Comparison of ENCODE assay signal across 23 mouse cellular contexts in the genomic region with DNA sequence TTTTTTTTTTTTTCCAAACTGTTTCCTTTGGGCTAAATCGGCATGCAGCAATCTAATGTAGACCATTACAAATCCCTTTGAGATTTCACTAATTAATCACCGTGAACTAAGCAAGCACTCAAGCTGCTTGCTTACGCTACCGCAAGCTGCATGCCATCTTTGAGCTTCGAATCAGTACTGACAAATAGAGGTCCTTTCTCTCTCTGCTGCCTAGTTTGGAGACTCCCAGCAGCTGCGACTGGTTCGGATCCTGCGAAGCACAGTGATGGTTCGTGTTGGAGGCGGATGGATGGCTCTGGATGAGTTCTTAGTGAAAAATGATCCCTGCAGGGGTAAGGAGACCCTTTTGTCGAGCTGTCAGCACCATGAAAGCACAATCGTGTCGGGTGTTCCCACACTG.
DNase-seq lines count a peak whose midpoint lies in the region; ATAC-seq and TF ChIP-seq lines count a peak whose summit lies in the region.
"Had no signal": no experiment of that assay in that cellular context is flagged by ENCODE, and none has a peak within 500 bp of the region (broad histone marks: within the 10 kb centered on the region; RNA-seq: fewer than 3 reads in every experiment).

No protein-coding gene starts in this region.

- TF ChIP-seq CTCF in hindbrain, postnatal 0 days (IDR thresholded peaks at IDR 0.05; ENCODE audit: low read depth) = no peak

- H3K27ac ChIP-seq in midbrain, embryonic 14.5 days (replicated peaks; ENCODE audit: low read depth, low read length) = no peak overlapping the region
- H3K27ac ChIP-seq in midbrain, embryonic 16.5 days (ENCODE audit: low read length) = no peak overlapping the region
- H3K27ac ChIP-seq in hindbrain, postnatal 0 days = no peak overlapping the region
- H3K27ac ChIP-seq in kidney, embryonic 14.5 days (ENCODE audit: low read depth, low read length) = no peak overlapping the region
- H3K27ac ChIP-seq: hindbrain, embryonic 15.5 days; kidney, embryonic 15.5 days; midbrain, embryonic 15.5 days; stomach, embryonic 15.5 days had no signal

- 0 out of 2 replicates have a peak, but pooled peaks cover 3% of the 10 kb centered on the region for H3K4me1 ChIP-seq in midbrain, embryonic 14.5 days (ENCODE audit: control insufficient read depth, insufficient read depth, low read length)
- peaks cover 6% of the 10 kb centered on the region for H3K4me1 ChIP-seq in midbrain, embryonic 16.5 days (ENCODE audit: control insufficient read depth, insufficient read depth, low read length)
- H3K4me1 ChIP-seq in hindbrain, postnatal 0 days (ENCODE audit: insufficient read depth, low read length) = no peaks in the 10 kb centered on the region
- H3K4me1 ChIP-seq in kidney, embryonic 14.5 days (ENCODE audit: control insufficient read depth, insufficient read depth, low read length) = no peaks in the 10 kb centered on the region
- H3K4me1 ChIP-seq: kidney, embryonic 15.5 days; limb, embryonic 12.5 days had no signal

- no peak overlapping the region for H3K4me2 ChIP-seq in midbrain, embryonic 14.5 days (ENCODE audit: low read length)
- H3K4me2 ChIP-seq in midbrain, embryonic 16.5 days (ENCODE audit: low read length) = no peak overlapping the region
- no peak overlapping the region for H3K4me2 ChIP-seq in hindbrain, postnatal 0 days (ENCODE audit: low read depth, low read length)
- no peak overlapping the region for H3K4me2 ChIP-seq in kidney, embryonic 14.5 days (replicated peaks; ENCODE audit: low read depth, low read length)
- H3K4me2 ChIP-seq: heart, embryonic 12.5 days; hindbrain, embryonic 15.5 days; kidney, embryonic 15.5 days; limb, embryonic 12.5 days; midbrain, embryonic 15.5 days; stomach, embryonic 15.5 days had no signal

- WGBS in midbrain, embryonic 14.5 days = 37% methylated on average over 13 of the region's 13 CpGs
- WGBS in midbrain, embryonic 16.5 days = 48% methylated on average over 13 of the region's 13 CpGs
- WGBS in hindbrain, postnatal 0 days = 33% methylated on average over 13 of the region's 13 CpGs
- 77% methylated on average over 13 of the region's 13 CpGs for WGBS in kidney, embryonic 14.5 days

- H3K4me3 ChIP-seq in midbrain, embryonic 14.5 days (replicated peaks; ENCODE audit: low read depth, low read length) = no peak overlapping the region
- H3K4me3 ChIP-seq in midbrain, embryonic 16.5 days (ENCODE audit: low read depth, low read length) = no peak overlapping the region
- no peak overlapping the region for H3K4me3 ChIP-seq in hindbrain, postnatal 0 days (ENCODE audit: low read length)
- no peak overlapping the region for H3K4me3 ChIP-seq in kidney, embryonic 14.5 days (ENCODE audit: low read length)
- H3K4me3 ChIP-seq: heart, embryonic 12.5 days; hindbrain, embryonic 15.5 days; kidney, embryonic 15.5 days; limb, embryonic 12.5 days; liver, embryonic 12.5 days; midbrain, embryonic 15.5 days; stomach, embryonic 15.5 days had no signal

- no peak for ATAC-seq in midbrain, embryonic 14.5 days (ENCODE audit: low FRiP score, low TSS enrichment)
- no peak for ATAC-seq in midbrain, embryonic 16.5 days
- ATAC-seq in hindbrain, postnatal 0 days = no peak
- no peak for ATAC-seq in kidney, embryonic 14.5 days (ENCODE audit: low FRiP score, low TSS enrichment)
- ATAC-seq in monocyte, adult 5-6 weeks (replicated peaks; ENCODE audit: insufficient number of reproducible peaks, low FRiP score, low TSS enrichment, poor library complexity, severe bottlenecking) = no peak
- ATAC-seq: intestine, postnatal 0 days had no signal

- peak; percentile 4 for DNase-seq in gastrocnemius, postnatal 25 days
- DNase-seq in gastrocnemius, postnatal 4 days (ENCODE audit: low spot score in 2 of 2) = no peak
- DNase-seq in midbrain, embryonic 14.5 days = peak; percentile 53
- DNase-seq in hindbrain, postnatal 0 days (ENCODE audit: low spot score) = peak; percentile 31
- DNase-seq: adrenal gland, adult 2 months; cerebellum, adult 11-12 months; cerebellum, postnatal 10 days; heart, postnatal 10 days; kidney, postnatal 36 days; lung, adult 2 months; lung, postnatal 14 days; thymus, postnatal 25 days had no signal

- peaks cover 54% of the 10 kb centered on the region for H3K36me3 ChIP-seq in midbrain, embryonic 14.5 days (ENCODE audit: control insufficient read depth, insufficient read depth, low read length)
- peaks cover 25% of the 10 kb centered on the region for H3K36me3 ChIP-seq in midbrain, embryonic 16.5 days (ENCODE audit: control insufficient read depth, insufficient read depth, low read length)
- peaks cover 37% of the 10 kb centered on the region; the same call in 1 of the 2 replicates for H3K36me3 ChIP-seq in hindbrain, postnatal 0 days (ENCODE audit: insufficient read depth, low read length)
- H3K36me3 ChIP-seq in kidney, embryonic 14.5 days (ENCODE audit: control insufficient read depth, insufficient read depth, low read length) = peaks cover 36% of the 10 kb centered on the region

- no peak overlapping the region for H3K9ac ChIP-seq in midbrain, embryonic 14.5 days (replicated peaks; ENCODE audit: low read length)
- H3K9ac ChIP-seq in midbrain, embryonic 16.5 days (ENCODE audit: low read depth, low read length) = no peak overlapping the region
- no peak overlapping the region for H3K9ac ChIP-seq in hindbrain, postnatal 0 days (replicated peaks; ENCODE audit: low read length)
- no peak overlapping the region for H3K9ac ChIP-seq in kidney, embryonic 14.5 days (ENCODE audit: low read depth, low read length)
- H3K9ac ChIP-seq: heart, embryonic 12.5 days; hindbrain, embryonic 15.5 days; kidney, embryonic 15.5 days; limb, embryonic 12.5 days; liver, embryonic 12.5 days; midbrain, embryonic 15.5 days; stomach, embryonic 15.5 days had no signal

- H3K9me3 ChIP-seq in midbrain, embryonic 14.5 days (ENCODE audit: control insufficient read depth, low read length) = no peaks in the 10 kb centered on the region
- H3K9me3 ChIP-seq in midbrain, embryonic 16.5 days (replicated peaks; ENCODE audit: control insufficient read depth, low read length, poor library complexity, severe bottlenecking) = no peaks in the 10 kb centered on the region
- H3K9me3 ChIP-seq in hindbrain, postnatal 0 days (ENCODE audit: low read length) = no peaks in the 10 kb centered on the region
- no peaks in the 10 kb centered on the region for H3K9me3 ChIP-seq in kidney, embryonic 14.5 days (ENCODE audit: control insufficient read depth, low read length)
- H3K9me3 ChIP-seq: heart, embryonic 12.5 days; hindbrain, embryonic 15.5 days; kidney, embryonic 15.5 days; limb, embryonic 12.5 days; liver, embryonic 12.5 days; midbrain, embryonic 15.5 days; stomach, embryonic 15.5 days had no signal

- no peaks in the 10 kb centered on the region for H3K27me3 ChIP-seq in midbrain, embryonic 14.5 days (ENCODE audit: control insufficient read depth, insufficient read depth, low read length)
- H3K27me3 ChIP-seq in midbrain, embryonic 16.5 days (ENCODE audit: control insufficient read depth, insufficient read depth, low read depth, low read length) = no peaks in the 10 kb centered on the region
- no peaks in the 10 kb centered on the region for H3K27me3 ChIP-seq in hindbrain, postnatal 0 days (ENCODE audit: insufficient read depth, low read length)
- H3K27me3 ChIP-seq in kidney, embryonic 14.5 days (ENCODE audit: control insufficient read depth, insufficient read depth, low read length) = no peaks in the 10 kb centered on the region
- H3K27me3 ChIP-seq: heart, embryonic 12.5 days; hindbrain, embryonic 15.5 days; kidney, embryonic 15.5 days; limb, embryonic 12.5 days; liver, embryonic 12.5 days; midbrain, embryonic 15.5 days; stomach, embryonic 15.5 days had no signal

Comparison
In these comparisons a context has a peak if more than half of its experiments do, and no peak if none do; other contexts are left out.
1. DNase-seq: peak in gastrocnemius, postnatal 25 days (single experiment), midbrain, embryonic 14.5 days (single experiment) and hindbrain, postnatal 0 days (single experiment); none in gastrocnemius, postnatal 4 days (0 of 2).